Mouse (Mus musculus) myocyte (in vitro differentiated cells): Measurements from ENCODE around the gene Mex3d.

Experiments used
- MAX ChIP-seq: IDR thresholded peaks from one replicate; pipeline ENCODE4 v1.6.1; 2011; ENCODE audit warnings: low read depth, mild to moderate bottlenecking, control low read depth
- POLR2A ChIP-seq: IDR thresholded peaks from one replicate; pipeline ENCODE4 v1.6.1; 2011; ENCODE audit warnings: low read depth, mild to moderate bottlenecking, control low read depth, moderate library complexity; ENCODE audit not compliant: insufficient read length
- SRF ChIP-seq: IDR thresholded peaks from one replicate; pipeline ENCODE4 v1.6.1; 2011; ENCODE audit warnings: low read depth; ENCODE audit not compliant: control insufficient read depth, insufficient read length
- TCF12 ChIP-seq: IDR thresholded peaks from one replicate; pipeline ENCODE4 v1.6.1; 2011; ENCODE audit warnings: mild to moderate bottlenecking, control low read depth; ENCODE audit not compliant: poor library complexity, insufficient read depth, severe bottlenecking
- USF1 ChIP-seq: IDR thresholded peaks from one replicate; pipeline ENCODE4 v1.6.1; 2011; ENCODE audit warnings: low read depth, mild to moderate bottlenecking, control low read depth, moderate library complexity

- TF ChIP-seq TCF12 (no peak), USF1 (no peak), SRF (no peak), POLR2A (no peak), MAX (no peak)
Measured at GRCm38 (mm10) chr10:80389185-80389708, 1.8 kb upstream of the Mex3d start.
